Mouse (Mus musculus) G1E (cell line): ENCODE results near the gene Cpne9.

ENCODE experiments used
- CTCF ChIP-seq: IDR thresholded peaks from 2 replicates; pipeline ENCODE4 v1.5.1; 2012; ENCODE audit warnings: low read depth, low read length, inconsistent platforms, mixed read lengths
- GATA1 ChIP-seq: IDR thresholded peaks from 2 replicates; pipeline ENCODE4 v1.6.1; 2012; ENCODE audit warnings: borderline replicate concordance, low read length, inconsistent platforms, mixed read lengths
- POLR2AphosphoS5 ChIP-seq: IDR thresholded peaks from 2 replicates; pipeline ENCODE4 v1.6.1; 2012; ENCODE audit warnings: low read depth, low read length, inconsistent platforms; ENCODE audit not compliant: insufficient replicate concordance
- TAL1 ChIP-seq: conservative IDR thresholded peaks from 2 replicates; pipeline ENCODE4 v1.6.1; 2012; ENCODE audit warnings: low read depth, low read length, inconsistent platforms, mixed read lengths

- TF ChIP-seq CTCF: no peak
- TF ChIP-seq GATA1: no peak
- no peak for TF ChIP-seq TAL1
- TF ChIP-seq POLR2AphosphoS5: no peak
Measured at GRCm38 (mm10) chr6:113290346-113290745, 8.2 kb downstream of the Cpne9 start.
